Mouse (Mus musculus) hindbrain, embryonic 10.5 days (tissue): ENCODE measurements around the gene Ddit4l. TPM values are rescaled to one million over a fixed set of nuclear protein-coding genes. Genes with fewer than 3 reads are reported as not detected.
"Not testable (repeated sequence)": the region's sequence is repeated elsewhere in the genome, so short reads cannot be mapped to it uniquely, and the experiment has no call there.

Experiments used
- DNase-seq: peaks from one replicate; pipeline ENCODE4 v3.0.0-alpha.2; 2017; ENCODE audit warnings: low spot score
- H3K27ac ChIP-seq: fragments of 300-500 bp; sonication (generic); 2 replicates; pipeline ENCODE4 v1.5.1; 2016; ENCODE audit warnings: mild to moderate bottlenecking, moderate library complexity
- H3K27me3 ChIP-seq: fragments of 300-500 bp; sonication (generic); 2 replicates; pipeline ENCODE4 v1.6.1; 2016; ENCODE audit warnings: mild to moderate bottlenecking; ENCODE audit not compliant: poor library complexity, insufficient read depth, severe bottlenecking
- H3K36me3 ChIP-seq: fragments of 300-500 bp; sonication (generic); 2 replicates; pipeline ENCODE4 v1.6.1; 2016; ENCODE audit warnings: mild to moderate bottlenecking, moderate library complexity
- H3K4me1 ChIP-seq: fragments of 300-500 bp; sonication (generic); replicated peaks from 2 replicates; pipeline ENCODE4 v1.6.1; 2016; ENCODE audit warnings: mild to moderate bottlenecking
- H3K4me3 ChIP-seq: fragments of 300-500 bp; sonication (generic); 2 replicates; pipeline ENCODE4 v1.5.1; 2016; ENCODE audit warnings: mild to moderate bottlenecking, moderate library complexity
- H3K9me3 ChIP-seq: fragments of 300-500 bp; sonication (generic); 2 replicates; pipeline ENCODE4 v1.6.1; 2016; ENCODE audit warnings: mild to moderate bottlenecking, moderate library complexity
- WGBS: fragments of 180-500 bp; shearing (Covaris S2); methylation state at CpG from one replicate; pipeline ENCODE4 v1.1.7; 2016; 5-methylcytosine and 5-hydroxymethylcytosine counted together
- polyA plus RNA-seq: library from polyadenylated mRNA; unstranded; fragments of >200 nt; fragmentation: Nextera tagmentation; extraction: Ambion mirVana; gene quantifications from 2 replicates; pipeline ENCODE4 v1.2.1, GENCODE M21; 2016

Gene Ddit4l
- polyA plus RNA-seq = 5.9 and 8.7 TPM in 2 replicates

- Histone ChIP-seq H3K4me1 (peaks cover 18% of the 10 kb centered on the region), H3K27me3 (peaks cover 42% of the 10 kb centered on the region)
- H3K9me3 ChIP-seq, H3K36me3 ChIP-seq, DNase-seq, H3K27ac ChIP-seq, H3K4me3 ChIP-seq: not testable (repeated sequence)
- 97% methylated on average over 3 of the region's 3 CpGs for WGBS
These were observed at the start of gene Ddit4l for GRCm38 (mm10) chr3:137621312-137621711. Gene Ddit4l, plus strand, starts transcription at chr3:137621612.

- Histone ChIP-seq H3K36me3 (no peaks in the 10 kb centered on the region), H3K4me3 (no peak overlapping the region), H3K9me3 (no peaks in the 10 kb centered on the region), H3K27me3 (no peaks in the 10 kb centered on the region), H3K4me1 (no peaks in the 10 kb centered on the region), H3K27ac (no peak overlapping the region)
- 86% methylated on average over 4 of the region's 4 CpGs for WGBS
- no peak for DNase-seq
These were observed 45.3 kb upstream of the Ddit4l start for GRCm38 (mm10) chr3:137576146-137576545.

- DNase-seq = no peak
- H3K4me3 ChIP-seq = no peak overlapping the region
- H3K9me3 ChIP-seq = no peaks in the 10 kb centered on the region
- no peaks in the 10 kb centered on the region for H3K4me1 ChIP-seq
- H3K27ac ChIP-seq = no peak overlapping the region
- no peaks in the 10 kb centered on the region for H3K27me3 ChIP-seq
- no peaks in the 10 kb centered on the region for H3K36me3 ChIP-seq
- 87% methylated on average over 5 of the region's 5 CpGs for WGBS
These were observed 34.9 kb upstream of the Ddit4l start for GRCm38 (mm10) chr3:137586376-137586969.

- 78% methylated on average over 4 of the region's 4 CpGs for WGBS
- no peaks in the 10 kb centered on the region for H3K9me3 ChIP-seq
- H3K27ac ChIP-seq = no peak overlapping the region
- no peaks in the 10 kb centered on the region for H3K27me3 ChIP-seq
- DNase-seq = no peak
- H3K36me3 ChIP-seq = no peaks in the 10 kb centered on the region
- H3K4me1 ChIP-seq = 0 out of 2 replicates have a peak, but pooled peaks cover 8% of the 10 kb centered on the region
- H3K4me3 ChIP-seq = no peak overlapping the region
These were observed 31.6 kb upstream of the Ddit4l start for GRCm38 (mm10) chr3:137589811-137590210.

- H3K4me3 ChIP-seq = no peak overlapping the region
- DNase-seq = no peak
- no peaks in the 10 kb centered on the region for H3K9me3 ChIP-seq
- H3K27me3 ChIP-seq = no peaks in the 10 kb centered on the region
- 57% methylated on average over 4 of the region's 4 CpGs for WGBS
- H3K27ac ChIP-seq = no peak overlapping the region
- 0 out of 2 replicates have a peak, but pooled peaks cover 8% of the 10 kb centered on the region for H3K4me1 ChIP-seq
- no peaks in the 10 kb centered on the region for H3K36me3 ChIP-seq
These were observed 27.0 kb upstream of the Ddit4l start for GRCm38 (mm10) chr3:137594332-137594905.

- Histone ChIP-seq H3K27ac (no peak overlapping the region), H3K27me3 (no peaks in the 10 kb centered on the region), H3K36me3 (no peaks in the 10 kb centered on the region), H3K9me3 (no peaks in the 10 kb centered on the region), H3K4me1 (no peaks in the 10 kb centered on the region), H3K4me3 (no peak overlapping the region)
- DNase-seq = no peak
- WGBS = 70% methylated on average over 1 of the region's 1 CpGs
These were observed 12.4 kb upstream of the Ddit4l start for GRCm38 (mm10) chr3:137608918-137609435.

GRCm38 (mm10) chr3:137610457-137611109, 10.8 kb upstream of the Ddit4l start:
- no peak overlapping the region for H3K4me3 ChIP-seq
- H3K27ac ChIP-seq = no peak overlapping the region
- H3K27me3 ChIP-seq = no peaks in the 10 kb centered on the region
- DNase-seq = no peak
- 93% methylated on average over 6 of the region's 6 CpGs for WGBS
- no peaks in the 10 kb centered on the region for H3K4me1 ChIP-seq
- no peaks in the 10 kb centered on the region for H3K9me3 ChIP-seq
- no peaks in the 10 kb centered on the region for H3K36me3 ChIP-seq

- Histone ChIP-seq H3K4me1 (no peaks in the 10 kb centered on the region), H3K27me3 (no peaks in the 10 kb centered on the region), H3K9me3 (no peaks in the 10 kb centered on the region), H3K27ac (no peak overlapping the region), H3K36me3 (no peaks in the 10 kb centered on the region), H3K4me3 (no peak overlapping the region)
- no peak for DNase-seq
- 76% methylated on average over 4 of the region's 4 CpGs for WGBS
These were observed 10.1 kb upstream of the Ddit4l start for GRCm38 (mm10) chr3:137611110-137611857.

- DNase-seq = no peak
- WGBS = 77% methylated on average over 2 of the region's 2 CpGs
These were observed 9.4 kb upstream of the Ddit4l start for GRCm38 (mm10) chr3:137611981-137612380.

GRCm38 (mm10) chr3:137620540-137620939, 872 bp upstream of the Ddit4l start:
- no peak overlapping the region for H3K4me3 ChIP-seq
- H3K36me3 ChIP-seq = no peaks in the 10 kb centered on the region
- no peak for DNase-seq
- H3K9me3 ChIP-seq = no peaks in the 10 kb centered on the region
- no peak overlapping the region for H3K27ac ChIP-seq
- peaks cover 35% of the 10 kb centered on the region for H3K27me3 ChIP-seq
- 91% methylated on average over 5 of the region's 5 CpGs for WGBS
- H3K4me1 ChIP-seq = peaks cover 18% of the 10 kb centered on the region

More at GRCm38 (mm10) chr3:137611981-137612380, 9.4 kb upstream of the Ddit4l start:
- no peak overlapping the region for H3K27ac ChIP-seq
- H3K27me3 ChIP-seq = no peaks in the 10 kb centered on the region
- no peaks in the 10 kb centered on the region for H3K4me1 ChIP-seq
- H3K4me3 ChIP-seq = no peak overlapping the region
- H3K36me3 ChIP-seq = no peaks in the 10 kb centered on the region
- H3K9me3 ChIP-seq = no peaks in the 10 kb centered on the region

GRCm38 (mm10) chr3:137622091-137622490, 679 bp downstream of the Ddit4l start:
- Histone ChIP-seq H3K36me3 (peaks cover 8% of the 10 kb centered on the region; the same call in 1 of the 2 replicates), H3K4me3 (no peak overlapping the region), H3K4me1 (peaks cover 18% of the 10 kb centered on the region), H3K9me3 (no peaks in the 10 kb centered on the region), H3K27me3 (peaks cover 45% of the 10 kb centered on the region), H3K27ac (no peak overlapping the region)
- no peak for DNase-seq
- 42% methylated on average over 6 of the region's 6 CpGs for WGBS

GRCm38 (mm10) chr3:137622895-137623580, 1.6 kb downstream of the Ddit4l start:
- WGBS = 27% methylated on average over 14 of the region's 14 CpGs
- Histone ChIP-seq H3K36me3 (peaks cover 8% of the 10 kb centered on the region; the same call in 1 of the 2 replicates), H3K9me3 (no peaks in the 10 kb centered on the region), H3K27ac (peak overlapping the region; percentile 84), H3K4me3 (peak overlapping the region; percentile 66), H3K27me3 (peaks cover 45% of the 10 kb centered on the region), H3K4me1 (peaks cover 18% of the 10 kb centered on the region)
- no peak for DNase-seq
